Mouse (Mus musculus) CH12.LX (cell line): ENCODE results near the gene Atxn10.

Experiments used
- CTCF ChIP-seq, 2 experiments: IDR thresholded peaks in 1 of 2; conservative IDR thresholded peaks in 1 of 2; 2 replicates each; pipeline ENCODE4 v1.5.1; 2011 to 2012; ENCODE audit warnings: low read depth in 2 of 2, low read length in 2 of 2, improper control_type of control experiment in 1 of 2, inconsistent platforms in 1 of 2, mild to moderate bottlenecking in 1 of 2, moderate library complexity in 1 of 2
- E2F4 ChIP-seq: IDR thresholded peaks from 2 replicates; pipeline ENCODE4 v1.6.1; 2011; ENCODE audit warnings: low read depth, low read length, improper control_type of control experiment; ENCODE audit not compliant: insufficient replicate concordance
- NELFE ChIP-seq: IDR thresholded peaks from 2 replicates; pipeline ENCODE4 v1.6.1; 2011; ENCODE audit warnings: low read depth, low read length, improper control_type of control experiment
- NRF1 ChIP-seq: IDR thresholded peaks from 2 replicates; pipeline ENCODE4 v1.6.1; 2014; ENCODE audit warnings: low read depth, mild to moderate bottlenecking, inconsistent platforms, low read length, improper control_type of control experiment, moderate library complexity

GRCm38 (mm10) chr15:85395360-85395759 is 59.3 kb downstream of the Atxn10 start:
- TF ChIP-seq NRF1: no peak
- TF ChIP-seq CTCF (conservative IDR thresholded peaks at IDR 0.05 in 1 of 2, IDR thresholded peaks at IDR 0.05 in 1 of 2; ENCODE audit: low read depth in 2 of 2, low read length in 2 of 2): no peak
- no peak for TF ChIP-seq E2F4
- no peak for TF ChIP-seq NELFE
